Mouse (Mus musculus): ENCODE measurements at regions not wholly inside any gene's neighbourhood (a gene's known extent, or its start where the extent isn't known, plus 50 kb on each side); places are given as distances from the start of the nearest gene placed in this dataset.

GRCm38 (mm10) chr6:35403341-35403910, 77.5 kb upstream of the Fam180a start:
- Histone ChIP-seq H3K27me3 (ENCODE audit: control insufficient read depth, insufficient read depth, low read length, poor library complexity, severe bottlenecking) (no peaks in the 10 kb centered on the region), H3K27ac (ENCODE audit: insufficient read depth, low read length) (no peak overlapping the region), H3K9ac (ENCODE audit: low read depth, poor library complexity, severe bottlenecking) (no peak overlapping the region), H3K4me1 (ENCODE audit: control insufficient read depth, insufficient read depth, low read length) (no peaks in the 10 kb centered on the region), H3K4me3 (ENCODE audit: low read depth, low read length) (no peak overlapping the region), H3K36me3 (ENCODE audit: control insufficient read depth, insufficient read depth, low read length, poor library complexity, severe bottlenecking) (no peaks in the 10 kb centered on the region), H3K9me3 (replicated peaks; ENCODE audit: control insufficient read depth, insufficient read depth, low read length, poor library complexity, severe bottlenecking) (no peaks in the 10 kb centered on the region; the same call in 1 of the 2 replicates)
- TF ChIP-seq POLR2A (IDR thresholded peaks at IDR 0.05; ENCODE audit: insufficient read depth, low read length): no peak
- no peak for TF ChIP-seq CTCF (IDR thresholded peaks at IDR 0.05; ENCODE audit: low read depth, low read length)
- TF ChIP-seq EP300 (IDR thresholded peaks at IDR 0.05; ENCODE audit: insufficient read depth, low read depth, low read length): no peak

- Histone ChIP-seq H3K9ac (ENCODE audit: low read depth, poor library complexity, severe bottlenecking) (no peak overlapping the region), H3K36me3 (ENCODE audit: control insufficient read depth, insufficient read depth, low read length, poor library complexity, severe bottlenecking) (no peaks in the 10 kb centered on the region), H3K27ac (ENCODE audit: insufficient read depth, low read length) (no peak overlapping the region), H3K27me3 (ENCODE audit: control insufficient read depth, insufficient read depth, low read length, poor library complexity, severe bottlenecking) (no peaks in the 10 kb centered on the region), H3K4me1 (ENCODE audit: control insufficient read depth, insufficient read depth, low read length) (no peaks in the 10 kb centered on the region), H3K9me3 (replicated peaks; ENCODE audit: control insufficient read depth, insufficient read depth, low read length, poor library complexity, severe bottlenecking) (peaks cover 9% of the 10 kb centered on the region), H3K4me3 (ENCODE audit: low read depth, low read length) (no peak overlapping the region)
- TF ChIP-seq CTCF (IDR thresholded peaks at IDR 0.05; ENCODE audit: low read depth, low read length) (no peak), POLR2A (IDR thresholded peaks at IDR 0.05; ENCODE audit: insufficient read depth, low read length) (no peak), EP300 (IDR thresholded peaks at IDR 0.05; ENCODE audit: insufficient read depth, low read depth, low read length) (no peak)
Measured at GRCm38 (mm10) chr6:35395726-35396125, 69.8 kb upstream of the Fam180a start.

GRCm38 (mm10) chr6:35388827-35389226, 62.9 kb upstream of the Fam180a start:
- no peaks in the 10 kb centered on the region for H3K4me1 ChIP-seq (ENCODE audit: control insufficient read depth, insufficient read depth, low read length)
- H3K27ac ChIP-seq (ENCODE audit: insufficient read depth, low read length): no peak overlapping the region
- H3K9me3 ChIP-seq (replicated peaks; ENCODE audit: control insufficient read depth, insufficient read depth, low read length, poor library complexity, severe bottlenecking): no peaks in the 10 kb centered on the region
- no peaks in the 10 kb centered on the region for H3K27me3 ChIP-seq (ENCODE audit: control insufficient read depth, insufficient read depth, low read length, poor library complexity, severe bottlenecking)
- no peak overlapping the region for H3K4me3 ChIP-seq (ENCODE audit: low read depth, low read length)
- H3K36me3 ChIP-seq (ENCODE audit: control insufficient read depth, insufficient read depth, low read length, poor library complexity, severe bottlenecking): no peaks in the 10 kb centered on the region
- no peak for TF ChIP-seq CTCF (IDR thresholded peaks at IDR 0.05; ENCODE audit: low read depth, low read length)
- TF ChIP-seq EP300 (IDR thresholded peaks at IDR 0.05; ENCODE audit: insufficient read depth, low read depth, low read length): no peak
- no peak for TF ChIP-seq POLR2A (IDR thresholded peaks at IDR 0.05; ENCODE audit: insufficient read depth, low read length)
- H3K9ac ChIP-seq (ENCODE audit: low read depth, poor library complexity, severe bottlenecking): no peak overlapping the region

- Histone ChIP-seq H3K9ac (ENCODE audit: low read depth, poor library complexity, severe bottlenecking) (no peak overlapping the region), H3K36me3 (ENCODE audit: control insufficient read depth, insufficient read depth, low read length, poor library complexity, severe bottlenecking) (no peaks in the 10 kb centered on the region), H3K27me3 (ENCODE audit: control insufficient read depth, insufficient read depth, low read length, poor library complexity, severe bottlenecking) (no peaks in the 10 kb centered on the region), H3K9me3 (replicated peaks; ENCODE audit: control insufficient read depth, insufficient read depth, low read length, poor library complexity, severe bottlenecking) (no peaks in the 10 kb centered on the region), H3K27ac (ENCODE audit: insufficient read depth, low read length) (no peak overlapping the region), H3K4me3 (ENCODE audit: low read depth, low read length) (no peak overlapping the region), H3K4me1 (ENCODE audit: control insufficient read depth, insufficient read depth, low read length) (no peaks in the 10 kb centered on the region)
- TF ChIP-seq EP300 (IDR thresholded peaks at IDR 0.05; ENCODE audit: insufficient read depth, low read depth, low read length): no peak
- no peak for TF ChIP-seq POLR2A (IDR thresholded peaks at IDR 0.05; ENCODE audit: insufficient read depth, low read length)
- TF ChIP-seq CTCF (IDR thresholded peaks at IDR 0.05; ENCODE audit: low read depth, low read length): no peak
Measured at GRCm38 (mm10) chr6:35381536-35381935, 55.6 kb upstream of the Fam180a start.

- Histone ChIP-seq H3K9me3 (replicated peaks; ENCODE audit: control insufficient read depth, insufficient read depth, low read length, poor library complexity, severe bottlenecking) (no peaks in the 10 kb centered on the region), H3K9ac (ENCODE audit: low read depth, poor library complexity, severe bottlenecking) (no peak overlapping the region), H3K27ac (ENCODE audit: insufficient read depth, low read length) (no peak overlapping the region), H3K27me3 (ENCODE audit: control insufficient read depth, insufficient read depth, low read length, poor library complexity, severe bottlenecking) (no peaks in the 10 kb centered on the region), H3K36me3 (ENCODE audit: control insufficient read depth, insufficient read depth, low read length, poor library complexity, severe bottlenecking) (no peaks in the 10 kb centered on the region), H3K4me3 (ENCODE audit: low read depth, low read length) (no peak overlapping the region), H3K4me1 (ENCODE audit: control insufficient read depth, insufficient read depth, low read length) (peaks cover 2% of the 10 kb centered on the region)
- TF ChIP-seq CTCF (IDR thresholded peaks at IDR 0.05; ENCODE audit: low read depth, low read length) (peak; percentile 41), EP300 (IDR thresholded peaks at IDR 0.05; ENCODE audit: insufficient read depth, low read depth, low read length) (no peak)
Measured at GRCm38 (mm10) chr6:35380721-35381466, 55.0 kb upstream of the Fam180a start.

GRCm38 (mm10) chr6:35379890-35380289, 53.9 kb upstream of the Fam180a start:
- H3K27me3 ChIP-seq (ENCODE audit: control insufficient read depth, insufficient read depth, low read length, poor library complexity, severe bottlenecking): no peaks in the 10 kb centered on the region
- H3K9ac ChIP-seq (ENCODE audit: low read depth, poor library complexity, severe bottlenecking): no peak overlapping the region
- no peak overlapping the region for H3K27ac ChIP-seq (ENCODE audit: insufficient read depth, low read length)
- H3K4me3 ChIP-seq (ENCODE audit: low read depth, low read length): no peak overlapping the region
- no peaks in the 10 kb centered on the region for H3K36me3 ChIP-seq (ENCODE audit: control insufficient read depth, insufficient read depth, low read length, poor library complexity, severe bottlenecking)
- TF ChIP-seq EP300 (IDR thresholded peaks at IDR 0.05; ENCODE audit: insufficient read depth, low read depth, low read length) (0 out of 2 replicates have a peak, but pooled peaks have one; percentile 19), CTCF (IDR thresholded peaks at IDR 0.05; ENCODE audit: low read depth, low read length) (peak; percentile 99), POLR2A (IDR thresholded peaks at IDR 0.05; ENCODE audit: insufficient read depth, low read length) (no peak)
- no peaks in the 10 kb centered on the region for H3K9me3 ChIP-seq (replicated peaks; ENCODE audit: control insufficient read depth, insufficient read depth, low read length, poor library complexity, severe bottlenecking)
- peaks cover 2% of the 10 kb centered on the region for H3K4me1 ChIP-seq (ENCODE audit: control insufficient read depth, insufficient read depth, low read length)

Data from ES-Bruce4 (cell line).